Mouse (Mus musculus) ovary, adult 18-20 months (tissue): ENCODE measurements around the gene Zfp446.
"Not testable (repeated sequence)": the region's sequence is repeated elsewhere in the genome, so short reads cannot be mapped to it uniquely, and the experiment has no call there.

Experiments
- DNase-seq: peaks from one replicate; pipeline ENCODE4 v3.0.0; 2022; ENCODE audit warnings: low spot score, mixed read lengths

Gene Zfp446

GRCm38 (mm10) chr7:12977682-12978389 lies at the start of gene Zfp446:
TSS of gene Zfp446 (plus strand) at chr7:12977848.
- DNase-seq = peak; percentile 98

DNA sequence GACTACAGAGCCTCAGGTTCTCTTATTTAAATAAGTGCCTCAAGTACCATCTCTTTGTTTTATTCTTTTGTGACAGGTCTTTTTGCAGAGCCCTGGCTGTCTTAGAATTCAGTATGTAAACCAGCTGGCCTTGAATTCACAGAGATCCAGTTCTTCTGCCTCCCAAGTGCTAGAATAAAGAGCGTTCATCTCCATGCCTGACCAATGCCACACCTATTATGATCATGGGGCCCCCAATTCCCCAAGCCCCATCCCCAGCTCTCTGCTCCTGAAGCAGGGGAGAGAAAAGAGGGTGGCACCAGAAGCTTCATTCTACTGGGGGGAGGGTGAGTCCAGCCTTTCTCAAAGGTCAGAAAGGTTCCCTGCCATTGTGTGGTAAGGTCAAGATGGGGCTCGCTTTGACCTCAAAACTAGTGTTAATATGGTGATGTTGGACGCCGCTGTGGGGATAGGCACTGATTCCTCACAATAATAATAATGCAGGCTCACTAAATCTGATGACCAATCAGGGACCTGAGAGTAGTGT lies 44.0 kb upstream of the Zfp446 start:
- no peak for DNase-seq

GRCm38 (mm10) chr7:12934808-12935207 lies 42.8 kb upstream of the Zfp446 start:
- DNase-seq = no peak

- DNase-seq = not testable (repeated sequence)
Observed at GRCm38 (mm10) chr7:12937254-12937803, 40.3 kb upstream of the Zfp446 start.

- DNase-seq = no peak
Observed at GRCm38 (mm10) chr7:12940599-12940998, 37.0 kb upstream of the Zfp446 start.

DNA sequence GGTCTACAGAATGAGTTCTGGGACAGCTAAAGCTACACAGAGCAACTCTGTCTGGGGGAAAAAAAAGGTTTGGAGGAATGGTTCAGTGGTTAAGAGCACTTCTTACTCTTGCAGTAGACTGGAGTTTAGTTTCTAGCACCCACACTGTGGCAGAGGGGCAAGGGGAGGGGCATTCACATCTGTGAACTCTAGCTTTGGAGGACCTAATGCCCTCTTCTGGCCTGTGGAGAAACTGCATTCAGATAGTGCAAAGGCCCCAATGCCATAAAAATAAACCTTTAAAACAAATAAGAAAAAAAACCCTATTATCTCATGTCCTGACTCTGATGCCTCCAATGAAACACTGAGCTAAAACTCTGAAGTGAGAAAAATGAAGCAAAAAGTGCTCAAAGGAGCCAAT lies 34.2 kb upstream of the Zfp446 start:
- DNase-seq = no peak

DNA sequence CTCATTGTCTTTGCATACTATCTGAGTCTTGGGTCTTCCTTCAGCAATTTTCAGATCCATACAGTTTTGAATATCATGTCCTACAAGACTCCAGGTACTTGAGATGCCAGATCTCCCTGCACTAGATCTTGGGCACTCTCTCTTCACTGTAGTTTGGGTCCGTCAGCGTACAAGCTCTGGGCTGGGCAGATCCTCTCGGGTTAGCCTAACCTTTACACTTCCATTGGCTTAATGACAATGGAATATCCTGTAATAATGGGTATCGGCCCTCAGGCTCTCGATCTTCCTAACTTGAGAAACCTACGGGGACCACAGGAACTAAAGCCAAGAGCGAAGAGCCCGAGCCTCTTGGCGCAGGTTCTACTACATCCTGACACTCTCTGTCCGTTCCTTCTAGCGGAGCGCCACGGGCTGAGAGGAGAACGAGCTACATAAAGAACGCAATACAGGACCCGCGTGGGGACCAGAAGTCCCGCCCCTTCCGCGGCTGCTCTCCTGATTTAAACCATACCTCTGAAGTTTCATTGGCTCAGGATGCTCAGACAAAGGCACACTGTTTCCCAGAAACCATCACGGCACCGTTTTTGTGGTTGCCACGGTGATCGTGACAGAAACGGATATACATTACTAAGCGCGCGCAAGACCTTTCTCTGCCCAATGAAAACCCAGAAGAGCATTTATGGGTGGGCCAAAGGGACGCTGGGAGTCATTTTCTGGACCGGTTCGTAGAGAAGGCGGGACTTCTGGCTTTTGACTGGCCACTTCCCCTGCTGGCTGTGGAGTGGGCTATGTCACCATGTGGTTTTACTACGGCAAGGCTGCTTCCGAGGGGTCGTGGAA lies 28.4 kb upstream of the Zfp446 start:
- DNase-seq = peak; percentile 94

GRCm38 (mm10) chr7:12949872-12950229 lies 27.8 kb upstream of the Zfp446 start:
- no peak for DNase-seq

- no peak for DNase-seq
Observed at GRCm38 (mm10) chr7:12954896-12955295, 22.8 kb upstream of the Zfp446 start.

GRCm38 (mm10) chr7:12957511-12957910 lies 20.1 kb upstream of the Zfp446 start:
- DNase-seq = no peak

DNA sequence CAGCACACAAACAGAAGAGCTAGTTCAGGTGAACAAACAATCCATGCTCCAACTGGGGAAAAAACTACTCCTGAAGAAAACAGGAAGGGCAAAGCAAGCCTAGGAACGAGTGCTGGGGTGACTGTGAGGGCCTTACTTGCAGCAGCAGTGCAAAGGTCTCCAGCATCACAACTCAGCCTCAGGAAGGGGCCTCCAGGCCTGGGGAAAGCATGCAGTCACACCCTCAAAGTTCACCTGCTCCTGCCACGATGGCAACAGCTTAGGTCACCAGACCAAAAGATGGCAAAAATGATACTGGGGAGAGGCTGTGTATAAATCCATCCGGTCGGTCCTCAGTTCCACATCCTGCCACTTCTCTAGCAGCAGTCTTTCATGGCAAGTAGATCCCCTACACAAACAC lies 18.7 kb upstream of the Zfp446 start:
- DNase-seq = no peak

GRCm38 (mm10) chr7:12959718-12960117 lies 17.9 kb upstream of the Zfp446 start:
- DNase-seq = no peak

DNA sequence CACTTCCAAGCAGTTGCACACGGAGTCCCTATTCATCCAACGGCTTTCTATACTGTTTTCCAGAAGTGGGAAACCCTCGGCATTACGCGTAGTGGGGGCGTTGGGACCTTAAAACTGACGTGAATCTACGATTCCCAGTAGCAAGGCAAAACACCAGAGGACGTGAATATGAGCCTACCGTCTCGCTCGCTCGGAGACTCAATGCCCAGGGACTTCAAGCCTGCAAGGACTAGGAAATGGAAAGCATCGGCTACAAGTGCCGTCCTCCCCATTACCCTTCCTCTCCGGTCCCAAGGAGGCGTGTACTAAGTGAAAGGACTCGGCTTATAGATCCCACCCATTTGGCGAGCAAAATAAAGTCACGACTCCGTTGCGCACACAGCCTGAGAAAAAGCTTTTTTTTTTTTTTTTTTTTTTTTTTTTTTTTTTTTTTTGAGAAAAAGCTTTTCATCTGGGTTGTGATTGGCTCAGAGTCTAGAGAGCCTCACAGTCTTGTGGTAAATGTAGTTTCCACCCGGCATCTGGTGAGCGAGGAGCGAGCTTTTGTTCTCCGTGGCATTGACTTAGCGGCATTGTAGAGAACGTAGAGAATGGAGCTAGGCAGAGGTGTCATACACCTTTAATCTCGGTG lies 16.0 kb upstream of the Zfp446 start:
- DNase-seq = no peak

DNA sequence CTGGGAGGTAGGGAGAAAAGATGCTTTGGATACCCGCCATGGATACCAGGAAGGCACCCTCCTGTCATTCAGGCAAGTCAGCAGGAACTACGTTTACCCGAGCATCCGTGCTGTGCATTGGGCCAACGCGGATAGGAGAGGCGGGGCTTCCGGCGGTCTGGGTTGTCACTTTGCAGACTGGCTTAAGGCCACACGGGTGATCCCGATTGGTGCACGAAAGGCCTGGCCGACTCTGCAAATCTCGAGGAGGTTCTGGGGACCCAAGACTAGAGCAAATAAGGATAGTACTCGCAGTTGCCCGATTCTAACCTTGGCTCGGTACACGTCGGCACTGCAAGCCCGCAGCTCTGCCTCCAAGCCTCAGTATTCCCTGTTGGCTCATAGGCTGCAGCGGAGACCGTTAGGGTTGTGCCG lies 12.0 kb upstream of the Zfp446 start, which contains the start of gene Zfp324:
Zfp324 (plus strand) TSS at position 161 of the 414 bp plus-strand sequence.
- DNase-seq = peak; percentile 86

- DNase-seq = no peak
Observed at GRCm38 (mm10) chr7:12966104-12966845, 11.4 kb upstream of the Zfp446 start.

GRCm38 (mm10) chr7:12970906-12971305 lies 6.7 kb upstream of the Zfp446 start:
- DNase-seq = no peak

DNA sequence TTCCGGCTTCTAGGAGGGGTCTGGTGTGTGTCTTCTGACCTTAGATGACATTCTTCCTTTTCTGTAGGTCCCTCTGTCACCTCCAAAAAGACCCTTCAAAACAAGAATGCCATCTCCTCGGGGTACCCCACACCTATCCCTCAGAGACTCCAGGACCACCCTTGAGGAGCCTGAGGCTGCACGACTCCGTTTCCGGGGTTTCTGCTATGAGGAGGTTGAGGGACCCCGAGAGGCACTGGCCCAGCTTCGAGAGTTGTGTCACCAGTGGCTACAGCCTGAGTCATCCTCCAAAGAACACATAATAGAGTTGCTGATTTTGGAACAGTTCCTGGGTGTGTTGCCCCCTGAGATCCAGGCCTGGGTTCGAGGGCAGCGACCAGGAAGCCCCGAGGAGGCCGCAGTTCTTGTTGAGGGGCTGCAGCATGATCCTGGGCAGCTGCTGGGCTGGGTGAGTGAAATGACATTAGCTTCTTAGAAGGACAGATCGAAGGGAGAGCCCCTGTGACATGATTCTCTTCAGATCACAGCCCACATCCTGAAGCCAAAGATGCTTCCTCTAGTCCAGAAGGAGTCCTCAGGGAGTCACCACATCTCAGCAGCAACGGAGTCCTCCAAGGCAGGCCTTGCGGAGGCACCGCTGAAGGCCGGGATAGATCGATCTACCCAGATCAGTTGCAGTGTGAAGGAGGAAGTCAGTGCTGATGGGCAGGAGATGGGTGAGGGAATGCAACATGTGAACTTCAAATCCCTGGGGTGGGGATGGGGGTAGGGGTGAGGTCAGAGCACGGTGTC lies 1.5 kb downstream of the Zfp446 start:
- no peak for DNase-seq

DNA sequence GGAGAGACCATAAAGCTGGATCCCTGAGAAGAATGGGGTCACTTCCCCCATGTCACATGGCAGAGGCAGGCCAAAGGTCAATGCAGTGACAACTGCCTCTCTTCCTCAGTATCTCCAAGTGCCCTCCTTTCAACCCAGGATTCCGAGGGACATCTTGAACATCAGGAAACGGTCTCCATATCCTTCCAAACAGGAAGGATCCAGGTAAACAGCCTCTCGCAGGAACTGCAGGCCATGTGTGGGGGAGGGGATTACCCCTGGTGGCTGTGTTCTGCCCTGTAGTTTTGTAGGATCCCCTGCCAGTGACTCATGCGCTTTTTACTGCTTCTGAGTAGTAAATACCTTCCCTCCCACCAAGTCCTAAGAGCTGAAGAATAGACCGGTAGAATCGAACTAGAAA lies 2.1 kb downstream of the Zfp446 start:
- no peak for DNase-seq

GRCm38 (mm10) chr7:12980291-12980690 lies 2.6 kb downstream of the Zfp446 start:
- no peak for DNase-seq

DNA sequence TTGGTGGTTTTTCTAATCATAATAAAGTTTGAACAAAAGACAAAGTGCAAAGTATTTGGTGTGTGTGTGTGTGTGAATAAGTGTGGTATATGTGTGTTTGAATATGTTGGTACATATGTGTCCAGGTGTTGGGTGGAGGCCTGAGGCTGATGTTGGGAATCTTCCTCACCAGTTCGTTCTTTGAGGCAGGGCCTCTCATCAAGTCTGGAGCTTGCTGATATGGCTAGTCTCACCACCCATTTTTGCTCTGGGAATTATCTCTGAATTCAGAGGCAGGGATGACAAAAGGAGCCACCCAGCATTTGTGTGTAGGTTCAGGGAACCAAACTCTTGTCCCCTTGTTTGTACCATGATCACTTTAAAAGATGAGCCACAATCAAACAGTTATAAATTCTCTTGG lies 8.1 kb downstream of the Zfp446 start:
- DNase-seq = no peak

GRCm38 (mm10) chr7:12986906-12987305 lies 9.3 kb downstream of the Zfp446 start:
- no peak for DNase-seq
